Mouse (Mus musculus): ENCODE results near the gene Stard5.

GRCm38 (mm10) chr7:83637781-83638583 is 6.2 kb downstream of the Stard5 start:
- TF ChIP-seq CTCF (IDR thresholded peaks at IDR 0.05) = no peak
- TF ChIP-seq EP300 (IDR thresholded peaks at IDR 0.05) = no peak

Measured in lung, postnatal 0 days (tissue).